Mouse (Mus musculus) heart, embryonic 10.5 days (tissue): ENCODE measurements around the gene Zfp750. TPM values are rescaled to one million over a fixed set of nuclear protein-coding genes. Genes with fewer than 3 reads are reported as not detected.

Experiments
- DNase-seq: peaks from one replicate; pipeline ENCODE4 v3.0.0-alpha.2; 2017; ENCODE audit warnings: low spot score
- H3K27ac ChIP-seq: fragments of 300-500 bp; sonication (generic); 2 replicates; pipeline ENCODE4 v1.5.1; 2016; ENCODE audit warnings: mild to moderate bottlenecking
- H3K27me3 ChIP-seq: fragments of 300-500 bp; sonication (generic); 2 replicates; pipeline ENCODE4 v1.6.1; 2016; ENCODE audit warnings: mild to moderate bottlenecking; ENCODE audit not compliant: poor library complexity, insufficient read depth, severe bottlenecking
- H3K36me3 ChIP-seq: fragments of 300-500 bp; sonication (generic); 2 replicates; pipeline ENCODE4 v1.6.1; 2016; ENCODE audit warnings: mild to moderate bottlenecking, moderate library complexity
- H3K4me1 ChIP-seq: fragments of 300-500 bp; sonication (generic); 2 replicates; pipeline ENCODE4 v1.6.1; 2016; ENCODE audit warnings: mild to moderate bottlenecking
- H3K4me3 ChIP-seq: fragments of 300-500 bp; sonication (generic); 2 replicates; pipeline ENCODE4 v1.5.1; 2016; ENCODE audit warnings: mild to moderate bottlenecking, moderate library complexity
- H3K9me3 ChIP-seq: fragments of 300-500 bp; sonication (generic); 2 replicates; pipeline ENCODE4 v1.6.1; 2016; ENCODE audit warnings: mild to moderate bottlenecking, moderate library complexity
- WGBS: fragments of 180-500 bp; shearing (Covaris S2); methylation state at CpG from one replicate; pipeline ENCODE4 v1.1.7; 2016; 5-methylcytosine and 5-hydroxymethylcytosine counted together
- polyA plus RNA-seq: library from polyadenylated mRNA; unstranded; fragments of >200 nt; fragmentation: Nextera tagmentation; extraction: Ambion mirVana; gene quantifications from 2 replicates; pipeline ENCODE4 v1.2.1, GENCODE M21; 2016

Gene Zfp750
- polyA plus RNA-seq, 1 experiment from 2014 or later: 0.31 TPM

- Histone ChIP-seq H3K4me3 (no peak overlapping the region), H3K9me3 (no peaks in the 10 kb centered on the region), H3K27ac (no peak overlapping the region), H3K27me3 (no peaks in the 10 kb centered on the region), H3K36me3 (peaks cover 8% of the 10 kb centered on the region; the same call in 1 of the 2 replicates), H3K4me1 (0 out of 2 replicates have a peak, but pooled peaks cover 3% of the 10 kb centered on the region)
- DNase-seq: no peak
These were observed 28.5 kb downstream of the Zfp750 start for GRCm38 (mm10) chr11:121490651-121491050.

DNA sequence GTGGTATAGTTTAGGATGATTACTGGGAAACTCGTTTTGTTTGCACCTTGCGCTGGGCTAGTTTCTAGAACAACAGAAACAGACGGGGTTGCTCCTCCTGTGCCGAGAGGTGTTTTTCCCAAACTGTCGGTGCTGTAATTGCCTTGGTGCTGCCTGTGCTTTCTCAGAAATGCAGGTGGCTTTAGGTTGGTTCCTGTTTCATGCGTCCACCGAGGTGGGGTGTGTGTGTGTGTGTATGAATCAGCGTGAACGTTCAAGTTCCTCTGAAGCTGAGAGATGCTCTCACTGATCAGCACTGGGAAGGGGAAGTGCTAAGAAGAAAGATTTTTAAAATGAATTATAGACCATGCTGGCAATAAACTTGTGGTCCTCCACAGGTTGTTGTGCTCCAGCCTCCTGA is 33.3 kb downstream of the Zfp750 start:
- Histone ChIP-seq H3K27me3 (no peaks in the 10 kb centered on the region), H3K27ac (no peak overlapping the region), H3K4me3 (no peak overlapping the region), H3K4me1 (no peaks in the 10 kb centered on the region), H3K36me3 (peaks cover 14% of the 10 kb centered on the region; the same call in 1 of the 2 replicates), H3K9me3 (no peaks in the 10 kb centered on the region)
- 86% methylated on average over 9 of the region's 9 CpGs for WGBS
- DNase-seq: no peak

DNA sequence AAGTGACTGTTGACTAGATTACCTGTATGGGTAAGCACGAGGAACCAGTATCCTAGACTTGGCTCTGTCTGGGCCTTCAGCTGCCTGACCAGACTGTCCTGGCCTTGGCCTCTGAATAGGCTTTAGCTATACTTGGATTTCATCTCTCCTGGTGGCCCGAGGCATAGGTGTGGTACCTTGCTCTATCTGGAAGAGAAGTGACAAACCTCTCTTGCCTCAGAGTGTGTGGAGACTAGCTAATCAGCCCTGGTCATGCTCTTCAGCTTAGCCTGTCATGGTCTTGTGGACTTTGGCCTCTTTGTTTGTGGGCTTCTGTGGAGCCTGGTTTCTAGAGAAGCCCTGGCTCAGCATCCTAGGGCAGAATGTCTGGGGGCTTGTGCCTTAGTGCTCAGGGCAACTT is 38.0 kb downstream of the Zfp750 start:
- DNase-seq: no peak
- H3K9me3 ChIP-seq: no peaks in the 10 kb centered on the region
- H3K4me1 ChIP-seq: no peaks in the 10 kb centered on the region
- H3K4me3 ChIP-seq: no peak overlapping the region
- 81% methylated on average over 2 of the region's 2 CpGs for WGBS
- no peaks in the 10 kb centered on the region for H3K27me3 ChIP-seq
- H3K36me3 ChIP-seq: peaks cover 29% of the 10 kb centered on the region; the same call in 1 of the 2 replicates
- no peak overlapping the region for H3K27ac ChIP-seq

GRCm38 (mm10) chr11:121479476-121480203 is 39.5 kb downstream of the Zfp750 start:
- no peak overlapping the region for H3K4me3 ChIP-seq
- H3K36me3 ChIP-seq: peaks cover 38% of the 10 kb centered on the region; the same call in 1 of the 2 replicates
- 87% methylated on average over 15 of the region's 15 CpGs for WGBS
- no peaks in the 10 kb centered on the region for H3K4me1 ChIP-seq
- no peaks in the 10 kb centered on the region for H3K9me3 ChIP-seq
- H3K27ac ChIP-seq: no peak overlapping the region
- no peak for DNase-seq
- no peaks in the 10 kb centered on the region for H3K27me3 ChIP-seq

DNA sequence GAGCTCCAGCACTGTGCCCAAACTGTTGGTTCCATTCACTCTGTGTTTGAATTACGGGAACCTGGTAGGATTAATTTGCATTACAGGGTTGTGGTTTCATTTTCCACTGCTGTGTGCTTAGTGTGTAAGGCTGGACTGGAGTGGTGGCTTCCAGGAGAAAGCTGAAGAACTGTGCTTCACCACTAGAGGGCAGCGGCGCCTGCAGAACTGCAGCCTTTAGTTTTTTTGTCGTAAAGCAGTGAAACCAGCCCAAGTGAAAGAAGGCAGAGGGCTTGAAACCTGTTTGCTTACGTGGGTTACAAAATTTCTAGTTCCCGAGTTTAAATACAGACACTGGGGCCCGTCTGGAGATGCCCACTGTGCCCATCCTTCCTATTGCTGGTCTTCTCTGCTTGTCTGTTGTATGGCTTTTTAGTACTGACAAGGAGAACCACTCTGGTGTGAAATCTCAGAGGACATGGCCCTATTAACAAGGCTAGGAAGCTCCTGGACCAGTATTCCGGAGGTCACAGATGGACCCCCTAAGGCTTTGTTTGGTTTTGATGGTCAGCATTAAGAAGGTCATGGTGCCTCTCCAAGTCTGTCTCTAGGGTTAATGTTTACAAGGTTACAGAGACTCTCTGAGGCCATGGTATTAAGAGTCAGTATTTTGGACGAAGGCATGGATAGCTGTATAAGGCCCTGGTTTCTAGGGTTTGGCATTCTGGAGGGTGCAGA is 43.3 kb downstream of the Zfp750 start:
- no peak overlapping the region for H3K27ac ChIP-seq
- WGBS: 40% methylated on average over 9 of the region's 9 CpGs
- no peak overlapping the region for H3K4me3 ChIP-seq
- DNase-seq: peak; percentile 80
- H3K4me1 ChIP-seq: peaks cover 7% of the 10 kb centered on the region
- no peaks in the 10 kb centered on the region for H3K9me3 ChIP-seq
- H3K36me3 ChIP-seq: peaks cover 27% of the 10 kb centered on the region; the same call in 1 of the 2 replicates
- H3K27me3 ChIP-seq: no peaks in the 10 kb centered on the region

DNA sequence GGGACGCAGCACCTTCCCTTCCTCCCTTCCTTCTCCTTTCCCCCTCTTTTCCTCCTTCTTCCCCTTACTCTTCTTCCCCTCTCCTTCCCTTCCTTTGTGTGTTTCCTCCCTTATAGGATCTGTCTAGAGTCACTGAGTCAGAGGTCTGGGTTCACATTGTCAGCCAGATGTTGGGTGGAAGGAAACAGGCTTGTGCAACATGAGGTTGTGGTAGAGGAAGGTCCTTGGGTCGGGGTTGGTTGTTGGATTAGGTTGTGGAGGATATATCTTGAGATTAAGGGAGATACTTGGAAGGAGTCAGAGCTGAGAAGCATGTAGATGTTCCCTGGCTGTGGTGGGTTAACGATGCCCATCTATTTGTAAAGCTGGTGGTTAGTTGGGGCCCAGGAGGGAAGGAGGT is 44.3 kb downstream of the Zfp750 start:
- H3K4me1 ChIP-seq: peaks cover 13% of the 10 kb centered on the region
- WGBS: 71% methylated on average over 3 of the region's 3 CpGs
- no peak overlapping the region for H3K27ac ChIP-seq
- no peak overlapping the region for H3K4me3 ChIP-seq
- H3K9me3 ChIP-seq: no peaks in the 10 kb centered on the region
- no peak for DNase-seq
- no peaks in the 10 kb centered on the region for H3K27me3 ChIP-seq
- H3K36me3 ChIP-seq: peaks cover 25% of the 10 kb centered on the region; the same call in 1 of the 2 replicates

- Histone ChIP-seq H3K4me3 (no peak overlapping the region), H3K27me3 (no peaks in the 10 kb centered on the region), H3K36me3 (peaks cover 35% of the 10 kb centered on the region), H3K27ac (no peak overlapping the region), H3K4me1 (peaks cover 13% of the 10 kb centered on the region), H3K9me3 (no peaks in the 10 kb centered on the region)
- DNase-seq: no peak
- WGBS: 95% methylated on average over 6 of the region's 6 CpGs
These were observed 51.7 kb downstream of the Zfp750 start for GRCm38 (mm10) chr11:121467408-121467807.

Other genes starting within 250 kb of the Zfp750 start
- 85.9 and 90.0 TPM in 2 replicates for gene Wdr45b, start 164.9 kb downstream of the Zfp750 start, polyA plus RNA-seq
- 1.8 and 3.7 TPM in 2 replicates for gene Rab40b, start 131.1 kb downstream of the Zfp750 start, polyA plus RNA-seq
- 3.0 and 3.6 TPM in 2 replicates for gene Fn3krp, start 97.9 kb downstream of the Zfp750 start, polyA plus RNA-seq
- 1.4 and 3.7 TPM in 2 replicates for gene Fn3k, start 84.4 kb downstream of the Zfp750 start, polyA plus RNA-seq
- 35.3 and 36.7 TPM in 2 replicates for gene Tbcd, start 67.4 kb downstream of the Zfp750 start, polyA plus RNA-seq
- 7.4 and 9.7 TPM in 2 replicates for gene B3gntl1, start 153.8 kb upstream of the Zfp750 start, polyA plus RNA-seq
- gene Metrnl, start 182.2 kb upstream of the Zfp750 start, polyA plus RNA-seq: 6.3 and 6.4 TPM in 2 replicates